Mouse (Mus musculus) lung, postnatal 14 days (tissue): ENCODE results near the gene Fam69a.
"Not testable (repeated sequence)": the region's sequence is repeated elsewhere in the genome, so short reads cannot be mapped to it uniquely, and the experiment has no call there.

Experiments used
- DNase-seq: peaks from one replicate; pipeline ENCODE4 v3.0.0; 2021

The Fam69a gene

DNA sequence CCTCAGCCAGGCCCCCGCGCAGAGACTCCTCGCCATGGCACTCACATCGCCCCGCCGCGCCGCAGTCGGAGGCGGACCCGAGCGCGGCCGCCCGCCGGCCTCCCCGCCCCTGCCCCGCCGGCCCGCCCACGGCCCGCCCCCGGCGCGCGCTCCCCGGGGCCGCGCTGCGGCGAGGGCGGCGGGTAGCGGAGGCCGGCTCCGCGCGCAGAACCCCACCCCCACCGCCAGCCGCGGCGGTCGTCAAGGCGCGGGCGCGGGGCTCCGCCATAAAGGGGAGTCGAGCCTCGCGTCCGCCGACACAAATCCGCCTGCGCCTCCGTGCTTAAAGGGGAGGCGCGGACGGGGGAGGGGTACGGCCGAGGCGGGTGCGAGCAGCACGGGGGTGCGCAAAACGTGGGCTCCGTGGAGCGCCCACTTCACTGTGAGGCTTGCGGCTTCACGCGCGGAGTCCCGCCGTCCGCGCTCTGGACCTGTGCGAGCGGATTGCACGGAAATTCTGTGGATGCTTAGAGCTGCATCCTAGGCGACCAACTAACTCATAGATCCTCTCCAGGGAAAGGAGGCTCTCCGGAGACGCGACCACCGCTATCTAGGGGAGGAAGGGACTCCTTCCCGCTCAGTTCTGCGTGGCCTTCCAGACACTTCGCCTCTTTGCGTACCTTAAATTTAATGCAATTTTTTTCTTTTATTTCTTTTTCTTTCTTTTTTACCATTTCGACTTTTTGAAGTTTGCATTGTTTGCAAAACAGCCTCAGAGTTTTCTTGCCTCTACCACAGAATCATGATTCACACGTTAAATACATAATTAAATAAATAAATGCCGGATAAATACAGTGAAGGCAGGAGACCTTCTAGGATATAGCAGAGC lies at the start of gene Fam69a:
Gene Fam69a, minus strand, starts transcription at position 119 of the 868 bp plus-strand sequence.
- DNase-seq: peak; percentile 82

DNA sequence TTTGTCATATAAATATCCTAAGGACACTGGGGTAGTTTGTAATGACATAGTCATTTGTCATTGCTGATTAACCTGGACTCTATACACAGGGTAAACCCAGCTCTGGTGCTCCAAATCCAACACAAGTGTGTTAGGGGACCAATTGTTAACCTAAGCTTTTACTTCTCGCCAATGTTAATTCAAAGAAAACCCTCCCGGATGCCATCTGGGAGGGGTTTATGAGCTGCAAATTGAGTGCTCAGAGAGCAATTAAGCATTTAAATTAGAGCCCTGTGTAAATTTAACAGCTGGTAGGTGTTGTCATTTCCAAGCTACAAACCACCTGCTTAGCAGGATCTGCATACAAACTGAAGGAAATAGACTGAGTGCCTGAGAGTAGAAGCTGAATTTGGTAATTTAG lies 48.6 kb upstream of the Fam69a start:
- DNase-seq: no peak

DNA sequence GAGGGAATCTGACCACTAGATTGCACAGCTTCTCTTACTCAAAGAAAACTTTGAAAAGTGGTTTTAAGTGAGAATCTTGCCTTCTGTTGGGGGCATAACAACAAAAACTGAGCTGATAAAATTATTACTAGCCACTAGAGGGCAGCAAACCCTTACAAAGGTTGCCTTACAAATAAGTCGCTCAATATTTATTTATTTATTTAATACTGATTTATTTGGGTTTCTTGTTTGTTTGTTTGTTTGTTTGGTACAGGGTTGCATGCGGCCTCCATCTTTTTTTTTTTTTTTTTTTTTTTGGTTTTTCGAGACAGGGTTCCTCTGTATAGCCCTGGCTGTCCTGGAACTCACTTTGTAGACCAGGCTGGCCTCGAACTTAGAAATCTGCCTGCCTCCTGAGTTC lies 47.3 kb upstream of the Fam69a start:
- peak; percentile 37 for DNase-seq

DNA sequence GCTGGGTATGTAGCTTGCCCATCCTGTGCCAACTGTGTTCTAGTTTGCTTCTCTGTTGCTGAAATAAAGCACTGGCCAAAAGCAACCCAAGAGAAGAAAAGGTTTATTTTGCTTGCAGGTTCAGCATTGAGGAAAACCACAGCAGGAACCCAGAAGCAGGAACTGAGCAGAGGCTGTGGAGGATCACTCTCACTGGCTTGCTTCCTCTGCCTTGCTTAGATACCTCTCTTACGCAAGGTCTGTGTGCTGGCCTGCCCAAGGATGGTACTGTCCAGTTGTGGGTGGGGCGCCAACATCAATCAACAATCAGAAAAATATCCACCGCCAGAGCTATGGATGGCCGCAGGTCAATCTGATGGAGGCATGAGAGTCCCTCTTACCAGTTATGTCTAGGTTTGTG lies 44.4 kb upstream of the Fam69a start:
- no peak for DNase-seq

DNA sequence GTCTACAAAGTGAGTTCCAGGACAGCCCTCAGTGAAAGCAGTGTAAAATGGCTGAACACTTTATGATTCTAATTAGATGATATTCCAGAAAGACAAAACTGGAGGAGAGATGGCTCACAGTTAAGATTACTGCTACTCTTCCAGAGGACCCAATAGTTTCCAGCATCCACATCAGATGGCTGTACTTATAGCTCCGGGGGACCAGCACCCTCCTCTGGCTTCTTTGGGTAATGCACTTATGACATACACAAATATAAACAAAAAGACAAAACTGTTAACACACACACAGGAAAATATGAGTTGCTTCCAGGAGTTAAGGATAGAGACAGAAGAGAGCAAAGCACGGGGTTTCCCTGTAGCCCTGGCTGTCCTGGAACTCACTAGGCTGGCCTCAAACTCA lies 43.1 kb upstream of the Fam69a start:
- DNase-seq: no peak

DNA sequence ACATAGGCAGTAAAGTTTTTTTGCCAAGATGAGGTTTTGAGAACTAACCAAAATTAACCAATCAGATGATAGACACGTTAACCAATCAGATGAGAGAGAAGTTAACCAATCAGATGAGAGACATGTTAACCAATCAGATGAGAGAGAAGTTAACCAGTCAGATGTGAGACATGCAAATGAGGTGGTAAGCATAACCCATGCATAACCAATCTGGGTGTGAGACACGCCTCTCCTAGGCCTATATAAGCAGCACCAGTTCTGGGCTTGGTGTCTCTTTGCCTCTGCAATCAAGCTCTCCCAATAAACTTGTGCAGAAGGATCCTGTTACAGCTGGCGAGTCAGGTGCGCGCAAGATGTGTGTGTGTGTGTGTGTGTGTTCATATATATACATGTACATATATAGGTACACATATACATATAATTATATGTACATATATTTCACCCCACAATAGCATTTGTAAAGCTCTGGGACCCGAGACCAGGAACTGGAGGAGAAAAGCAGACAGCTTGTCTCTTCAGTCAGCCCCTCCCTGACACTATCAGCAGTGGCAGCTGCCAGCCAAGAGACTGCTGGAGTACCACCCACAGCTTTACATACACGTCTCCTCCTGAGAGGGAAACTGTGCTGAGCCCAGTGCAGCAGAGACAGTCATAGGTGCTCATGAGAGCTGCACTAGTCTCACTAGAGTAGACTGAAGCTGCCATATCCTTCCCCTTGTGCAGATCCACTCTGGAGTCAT lies 42.1 kb upstream of the Fam69a start:
- DNase-seq: not testable (repeated sequence)

DNA sequence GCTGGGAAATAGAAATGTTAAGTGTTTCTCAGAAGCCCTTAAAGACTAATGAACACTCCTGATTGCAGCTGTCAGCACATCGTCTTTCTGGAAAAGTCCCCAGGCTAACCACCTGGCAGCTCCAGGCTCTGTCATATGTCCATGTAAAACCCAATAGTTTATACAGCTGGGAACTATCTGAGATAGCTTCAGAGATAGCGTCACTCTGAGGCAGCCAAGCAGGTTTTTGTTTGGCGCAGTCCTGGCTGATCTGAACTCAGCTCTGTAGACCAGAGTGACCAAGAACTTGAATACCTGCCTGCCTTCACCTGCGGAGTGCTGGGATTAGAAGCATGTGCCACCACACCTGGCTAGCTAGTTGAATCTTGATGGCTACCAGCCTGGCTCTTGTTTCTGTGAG lies 41.3 kb upstream of the Fam69a start:
- DNase-seq: no peak

DNA sequence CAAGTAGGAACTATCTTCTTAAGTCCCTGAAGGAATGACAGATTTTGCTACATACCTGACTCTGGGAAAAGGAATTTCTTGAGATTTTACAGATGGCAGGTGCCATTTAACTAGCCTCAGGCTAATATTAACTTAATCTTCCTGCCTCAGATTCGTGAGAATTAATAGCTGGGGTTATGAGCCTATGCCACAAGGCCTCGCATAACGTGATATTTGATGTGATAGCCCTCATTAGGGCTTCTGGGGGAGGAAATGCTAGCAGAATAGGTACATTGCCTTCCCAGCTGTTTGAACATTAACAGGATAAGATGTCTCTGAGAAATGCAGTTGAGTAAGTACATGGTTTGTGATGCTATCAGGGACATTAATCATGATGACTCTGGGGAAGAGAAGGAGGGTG lies 34.5 kb upstream of the Fam69a start:
- no peak for DNase-seq

DNA sequence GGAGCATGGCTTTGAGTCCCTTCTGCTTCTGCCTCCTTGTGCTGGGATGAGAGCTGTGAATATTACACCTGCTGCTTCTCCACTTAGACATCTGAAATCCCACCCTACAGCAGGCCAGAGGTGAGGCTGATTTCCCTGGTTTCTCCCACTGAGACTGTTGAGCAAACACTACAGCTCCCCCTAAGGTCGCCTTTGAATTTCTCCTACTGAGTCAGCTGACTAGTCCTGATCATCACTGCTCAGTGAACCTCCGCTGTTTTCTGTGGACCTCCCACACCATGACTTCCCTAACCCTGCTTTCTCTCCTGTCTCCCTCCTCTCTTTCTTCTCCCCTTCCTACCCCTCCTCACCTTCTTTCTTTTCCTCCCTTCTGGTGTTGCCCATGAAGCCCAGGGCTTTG lies 32.5 kb upstream of the Fam69a start:
- no peak for DNase-seq

DNA sequence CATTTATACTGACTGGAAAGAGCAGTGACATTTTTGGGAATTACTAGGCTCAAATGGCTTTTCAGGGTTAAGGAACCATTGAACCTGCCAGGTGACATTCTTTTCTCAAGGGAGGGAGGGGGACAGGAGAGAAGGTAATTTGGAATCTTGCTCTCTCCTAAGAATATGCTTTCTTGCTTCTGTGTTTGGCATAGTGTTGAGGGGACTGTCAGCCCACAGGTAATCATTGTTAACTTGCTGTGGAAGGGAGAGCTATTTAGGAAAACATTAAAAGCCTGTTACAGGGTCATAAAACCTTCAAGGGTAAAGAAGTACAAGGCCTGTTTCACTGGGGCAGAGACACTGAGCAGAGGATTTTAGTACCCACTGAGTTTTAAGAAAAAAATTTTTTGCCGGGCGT lies 30.3 kb upstream of the Fam69a start:
- DNase-seq: no peak

DNA sequence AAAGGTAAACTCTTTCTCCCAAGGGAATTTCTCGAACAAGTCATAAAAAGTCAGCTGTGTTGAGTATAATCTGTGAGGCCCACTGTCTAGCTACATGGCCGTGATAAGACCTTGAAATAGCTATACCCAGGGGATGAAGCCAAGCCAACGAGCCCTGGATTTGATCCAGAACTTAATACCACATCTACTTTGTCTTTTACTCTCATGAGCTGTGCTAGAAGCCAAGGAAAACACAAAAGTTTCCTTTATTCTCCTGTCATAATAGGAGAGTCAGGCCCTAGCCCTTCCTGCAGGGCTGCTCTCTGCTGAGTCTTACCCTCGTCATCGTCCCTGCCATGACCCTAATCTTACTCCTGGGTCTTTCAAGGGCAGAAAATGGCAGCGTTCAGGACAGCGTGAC lies 28.5 kb upstream of the Fam69a start:
- DNase-seq: no peak

DNA sequence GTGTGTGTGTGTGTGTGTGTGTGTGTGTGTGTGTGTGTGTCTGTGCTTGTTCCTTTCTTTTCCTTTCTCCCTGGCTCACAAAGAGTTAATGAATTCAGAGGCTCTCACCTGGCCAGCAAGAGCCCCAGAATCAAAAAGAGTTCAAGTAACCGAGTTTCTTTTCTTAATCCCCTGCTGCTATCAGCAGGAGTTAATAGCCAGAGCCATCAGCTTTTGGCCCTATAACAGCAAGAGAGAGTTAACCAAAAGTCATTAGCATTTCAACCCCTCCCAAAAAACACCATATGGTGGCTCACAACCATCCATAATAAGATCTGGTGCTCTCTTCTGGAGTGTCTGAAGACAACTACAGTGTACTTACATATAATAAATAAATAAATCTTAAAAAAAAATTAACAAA lies 27.3 kb upstream of the Fam69a start:
- DNase-seq: no peak

DNA sequence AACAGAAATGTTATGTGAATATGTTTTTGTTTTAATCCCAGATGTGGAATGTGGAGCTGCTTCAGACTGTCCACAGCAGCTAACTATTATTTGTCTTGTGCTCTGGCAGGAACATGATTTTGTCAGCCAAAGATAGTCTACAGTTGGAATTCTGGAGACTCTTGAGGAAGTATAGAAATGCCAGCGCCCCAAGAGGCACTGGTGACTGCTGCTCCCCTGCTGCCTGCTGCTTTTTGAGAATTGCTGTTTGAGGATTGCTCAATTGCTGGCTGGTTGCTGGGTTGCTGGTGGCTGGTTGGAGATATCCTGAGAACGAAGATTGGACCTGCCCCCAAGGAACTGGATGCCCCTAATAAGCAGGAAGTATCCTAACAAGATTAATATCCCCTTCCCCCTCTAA lies 22.8 kb upstream of the Fam69a start:
- peak; percentile 21 for DNase-seq

DNA sequence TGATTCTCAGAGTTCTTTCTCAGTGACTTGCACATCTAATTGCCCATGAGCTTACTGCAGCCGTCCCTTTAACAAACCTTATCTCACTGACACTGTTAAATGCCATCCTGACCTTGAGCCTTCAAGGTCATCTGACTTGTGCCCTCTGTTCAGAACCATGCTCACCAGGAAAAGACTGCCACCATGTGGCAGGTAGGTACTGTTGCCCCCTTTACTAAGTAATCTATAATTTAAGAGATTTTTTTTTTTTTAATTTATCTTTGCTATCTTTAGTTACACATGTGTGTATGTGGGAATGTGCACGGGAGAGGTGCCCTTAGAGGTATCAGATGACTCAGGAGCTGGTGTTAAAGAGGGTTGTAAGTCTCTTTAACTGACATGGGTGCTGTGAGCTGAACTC lies 18.2 kb upstream of the Fam69a start:
- peak; percentile 27 for DNase-seq

DNA sequence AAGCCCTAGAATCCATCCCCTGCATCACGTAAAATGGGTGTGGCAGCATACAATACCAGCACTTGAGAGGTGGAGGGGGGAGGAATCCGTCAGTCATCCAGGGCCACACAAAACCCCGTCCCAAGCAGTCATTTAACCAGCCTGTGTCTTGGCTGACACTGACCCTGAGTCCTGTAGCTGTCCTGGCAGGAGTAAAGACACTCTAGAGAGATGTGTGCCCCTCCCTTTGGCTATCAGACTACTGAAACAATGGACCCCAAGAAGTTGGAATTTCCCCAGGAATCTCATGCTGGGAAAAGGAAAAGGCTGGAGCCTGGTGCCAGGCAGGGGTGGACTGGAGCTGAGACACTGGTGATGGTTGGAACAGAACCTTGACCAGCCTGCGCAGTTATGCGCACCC lies 15.8 kb upstream of the Fam69a start:
- DNase-seq: no peak

DNA sequence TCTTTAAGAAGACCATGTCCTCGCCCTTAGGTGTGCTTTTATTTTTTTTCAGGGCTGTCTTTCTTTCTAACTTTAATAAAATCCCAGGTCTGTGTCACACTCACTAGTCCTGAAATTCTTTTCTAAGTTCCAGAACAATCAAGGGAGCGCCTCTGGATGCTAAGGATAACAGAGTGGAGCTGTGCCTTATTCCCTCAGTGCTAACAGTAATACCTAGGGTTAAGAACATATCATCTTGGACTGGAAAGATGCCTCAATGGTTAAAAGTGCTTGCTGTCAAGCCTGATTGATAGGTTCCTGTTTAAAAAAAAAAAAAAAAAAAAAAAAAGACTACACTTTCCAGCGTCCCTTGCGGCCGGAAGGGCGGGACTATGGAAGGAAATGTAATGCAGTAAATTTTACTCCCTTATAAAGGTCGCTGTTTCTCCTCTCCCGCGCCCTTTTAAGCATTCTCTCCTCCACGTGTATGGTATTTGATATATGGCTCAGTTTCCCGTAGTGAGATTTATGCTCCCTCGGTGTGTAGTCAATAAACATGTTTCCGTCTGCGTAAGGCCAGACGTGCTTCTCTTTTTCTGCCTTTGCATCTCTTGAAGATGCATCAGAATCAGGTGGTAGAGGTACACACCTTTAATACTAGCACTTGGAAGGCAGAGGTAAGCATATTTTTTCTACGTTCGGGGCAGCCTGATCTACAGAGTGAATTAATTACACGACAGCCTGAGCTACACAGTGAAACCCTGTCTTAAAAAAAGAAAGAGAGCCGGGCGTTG lies 14.1 kb upstream of the Fam69a start:
- DNase-seq: peak; percentile 58

DNA sequence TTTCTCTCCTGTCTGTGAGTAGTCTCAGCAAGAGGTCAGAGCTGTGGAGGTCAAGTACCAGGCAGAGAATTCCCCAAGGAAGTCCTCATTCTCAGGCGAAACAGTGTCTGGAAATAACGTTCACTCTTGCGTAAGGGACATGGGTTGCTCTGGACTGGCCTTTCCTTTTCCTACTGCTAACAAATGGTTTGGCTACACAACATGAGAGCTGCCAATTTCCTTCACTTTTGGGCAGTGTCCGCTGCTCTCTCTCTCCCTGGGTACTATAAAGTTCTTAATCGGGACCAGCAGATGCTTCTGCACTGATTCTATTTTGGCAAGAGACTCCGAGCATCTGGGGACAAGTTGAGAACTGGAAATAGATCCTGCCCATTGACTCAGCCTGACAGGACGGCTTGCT lies 10.8 kb upstream of the Fam69a start:
- no peak for DNase-seq

DNA sequence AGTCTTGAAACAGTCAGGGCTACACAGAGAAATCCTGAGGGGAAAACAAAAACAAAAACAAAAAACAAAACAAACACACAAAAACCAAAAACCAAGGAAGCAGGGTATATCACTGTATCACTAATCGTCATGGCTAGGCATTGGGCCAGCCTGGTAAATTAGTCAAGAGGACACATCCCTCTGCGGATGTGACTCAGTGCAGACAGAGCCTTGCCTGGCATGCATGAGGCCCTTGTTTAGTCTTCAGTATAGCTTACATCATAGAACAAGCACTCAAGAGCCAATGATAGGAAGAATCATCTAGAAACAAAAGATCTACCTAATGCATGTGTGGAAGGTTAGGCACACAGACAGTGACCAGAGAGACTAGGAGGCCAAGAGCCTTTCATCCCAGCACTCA lies 9.1 kb upstream of the Fam69a start:
- DNase-seq: no peak

DNA sequence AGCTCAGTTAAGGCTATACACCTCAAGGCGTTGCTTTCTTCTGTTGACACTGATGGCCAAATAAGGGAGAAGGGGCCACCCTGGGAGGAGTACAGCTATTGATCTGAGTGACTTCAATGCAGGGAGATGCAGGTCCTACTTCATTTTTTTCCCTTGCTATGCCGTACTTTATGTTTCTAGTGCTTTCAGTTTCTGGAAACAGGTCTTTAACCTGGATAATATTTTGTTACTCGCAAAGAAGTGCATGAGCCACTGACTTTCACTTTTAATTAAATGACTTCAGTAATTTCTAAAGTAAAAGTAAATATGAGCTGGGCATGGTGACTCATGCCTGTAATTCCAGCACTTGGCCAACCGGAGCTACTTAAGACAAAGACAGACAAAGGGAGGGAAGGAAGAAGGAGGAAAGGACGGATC lies 958 bp upstream of the Fam69a start:
- DNase-seq: peak; percentile 14

DNA sequence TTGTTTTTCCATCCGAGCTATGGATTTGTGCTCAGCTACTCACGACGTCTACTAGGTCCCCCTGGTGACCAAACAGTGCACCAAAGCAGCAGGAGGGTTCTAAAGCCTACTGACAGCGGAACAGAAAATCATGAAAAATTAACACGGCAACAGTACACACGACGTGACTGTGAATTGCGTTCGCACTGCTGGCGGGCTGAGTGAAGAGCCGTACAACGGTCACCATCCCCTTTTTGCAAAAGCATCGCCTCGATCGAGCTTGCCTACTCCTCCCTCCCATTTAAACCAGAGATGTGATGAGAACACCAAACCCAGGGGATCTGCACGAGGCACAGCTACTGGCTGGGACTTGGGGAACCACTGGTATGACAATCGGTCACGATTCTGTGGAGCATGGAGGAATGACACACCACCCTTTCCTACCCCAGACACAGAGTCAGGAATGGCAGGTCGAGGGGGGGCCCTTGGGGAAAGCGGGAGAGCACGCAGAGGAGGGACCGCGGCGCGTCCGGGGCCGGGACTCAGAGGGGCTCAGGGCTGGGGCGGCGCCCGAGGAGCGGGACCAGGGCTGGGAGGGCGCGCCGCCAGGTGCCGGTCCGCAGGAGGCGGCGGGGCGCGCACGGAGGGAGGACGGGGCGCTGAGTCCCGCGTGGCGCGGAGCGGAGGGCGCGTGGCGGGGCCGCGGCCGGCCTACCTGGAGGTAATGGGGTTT lies 474 bp downstream of the Fam69a start:
- peak; percentile 61 for DNase-seq

DNA sequence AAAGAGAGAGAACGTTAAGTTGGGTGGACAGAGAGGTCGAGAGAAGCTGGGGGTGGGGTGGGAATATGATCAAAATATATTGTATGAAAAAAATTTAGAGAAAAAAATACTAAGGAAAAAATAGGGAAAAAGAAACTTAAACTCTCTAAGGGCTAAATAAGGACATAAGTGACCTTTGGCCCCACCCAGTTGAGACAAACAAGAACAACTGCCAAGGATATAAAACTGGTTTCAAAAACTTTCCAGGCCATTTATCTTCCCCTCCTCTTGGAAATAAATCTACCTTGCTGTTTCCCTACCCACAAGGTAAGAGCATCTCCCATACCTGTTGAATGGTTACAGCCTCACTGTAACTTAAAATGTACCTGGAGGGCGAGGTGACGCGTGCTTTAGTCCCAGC lies 2.9 kb downstream of the Fam69a start:
- no peak for DNase-seq

DNA sequence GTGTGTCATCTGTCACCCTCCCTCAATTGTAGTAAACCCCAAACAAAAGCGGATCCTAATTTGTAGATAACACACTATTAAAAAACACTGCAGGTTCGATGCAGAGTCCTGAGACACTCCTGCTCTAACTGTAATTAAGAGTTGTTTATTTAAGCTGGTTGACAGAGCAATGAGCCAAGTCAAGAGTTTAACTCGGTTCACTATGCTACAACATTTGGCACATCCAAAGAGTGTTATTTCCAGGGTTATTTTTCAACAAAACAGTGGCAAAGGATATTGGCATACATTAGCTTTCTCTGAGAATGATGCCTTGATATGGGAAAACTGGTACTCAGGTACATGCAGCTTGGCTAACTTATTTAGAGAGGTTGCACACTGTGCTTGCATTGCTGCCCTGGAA lies 4.9 kb downstream of the Fam69a start:
- DNase-seq: no peak

DNA sequence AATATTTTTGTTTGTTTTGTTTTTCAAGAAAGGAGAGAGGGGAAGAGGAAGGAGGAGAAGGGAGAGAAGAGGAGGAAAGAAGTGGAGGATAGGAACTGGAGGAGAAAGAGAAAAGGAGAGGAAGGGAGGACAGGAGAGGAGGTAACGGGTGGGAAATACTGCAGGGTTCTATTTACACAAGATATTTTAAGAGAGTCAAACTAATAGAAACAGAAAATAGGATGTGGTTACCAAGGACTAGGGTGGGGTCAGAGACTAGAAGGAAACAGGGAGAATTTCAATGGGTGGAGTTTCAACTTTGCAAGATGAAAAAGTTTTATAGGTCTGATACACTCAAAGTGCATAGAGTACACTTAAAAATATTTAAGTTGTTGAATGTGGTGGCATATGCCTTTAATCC lies 7.0 kb downstream of the Fam69a start:
- DNase-seq: no peak
